Mouse (Mus musculus): ENCODE measurements around the gene Actr1a.

The Actr1a gene

GRCm38 (mm10) chr19:46350168-46350932 lies 45.2 kb downstream of the Actr1a start, which contains the start of gene 2310034G01Rik:
Gene 2310034G01Rik, minus strand, starts transcription at chr19:46350302.
- no peak for DNase-seq (ENCODE audit: low spot score in 2 of 2)

- no peak for DNase-seq (ENCODE audit: low spot score in 2 of 2)
Observed at GRCm38 (mm10) chr19:46349550-46349949, 46.0 kb downstream of the Actr1a start.

DNA sequence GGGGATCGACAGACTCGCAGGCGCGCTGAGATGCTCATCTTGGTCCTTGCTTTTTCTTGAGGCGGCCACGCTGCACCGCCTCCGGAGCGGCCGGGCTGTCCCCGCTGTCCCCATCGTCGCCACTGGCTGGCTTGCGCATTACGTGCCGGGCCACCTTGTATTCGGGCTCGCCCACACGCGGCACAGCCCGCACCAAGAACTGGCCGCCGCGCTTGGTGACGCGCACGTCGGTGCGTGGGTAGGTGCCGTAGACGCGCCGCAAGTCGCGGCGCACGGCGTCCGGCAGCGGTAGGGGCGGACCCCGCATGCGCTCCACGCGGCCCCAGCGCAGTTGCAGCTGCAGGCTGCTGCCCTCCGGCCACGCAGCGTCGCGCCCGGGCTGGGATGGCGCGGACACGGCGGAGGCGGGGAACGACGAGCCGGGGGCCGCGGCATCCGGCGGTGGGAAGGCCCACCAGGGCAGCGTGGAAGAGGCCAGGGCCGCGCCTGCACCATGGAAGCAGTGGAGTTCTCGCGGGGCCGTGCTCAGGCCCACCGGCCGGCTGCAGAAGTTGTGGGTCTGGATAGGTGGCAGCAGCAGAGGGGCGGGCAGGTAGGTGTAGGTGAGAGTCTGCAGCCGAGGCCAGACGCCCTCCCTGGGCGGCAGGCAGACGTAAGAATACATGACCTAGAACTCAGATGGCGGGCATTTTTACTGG lies 46.6 kb downstream of the Actr1a start:
- DNase-seq (ENCODE audit: low spot score in 2 of 2) = peak; percentile 91 to 93

DNA sequence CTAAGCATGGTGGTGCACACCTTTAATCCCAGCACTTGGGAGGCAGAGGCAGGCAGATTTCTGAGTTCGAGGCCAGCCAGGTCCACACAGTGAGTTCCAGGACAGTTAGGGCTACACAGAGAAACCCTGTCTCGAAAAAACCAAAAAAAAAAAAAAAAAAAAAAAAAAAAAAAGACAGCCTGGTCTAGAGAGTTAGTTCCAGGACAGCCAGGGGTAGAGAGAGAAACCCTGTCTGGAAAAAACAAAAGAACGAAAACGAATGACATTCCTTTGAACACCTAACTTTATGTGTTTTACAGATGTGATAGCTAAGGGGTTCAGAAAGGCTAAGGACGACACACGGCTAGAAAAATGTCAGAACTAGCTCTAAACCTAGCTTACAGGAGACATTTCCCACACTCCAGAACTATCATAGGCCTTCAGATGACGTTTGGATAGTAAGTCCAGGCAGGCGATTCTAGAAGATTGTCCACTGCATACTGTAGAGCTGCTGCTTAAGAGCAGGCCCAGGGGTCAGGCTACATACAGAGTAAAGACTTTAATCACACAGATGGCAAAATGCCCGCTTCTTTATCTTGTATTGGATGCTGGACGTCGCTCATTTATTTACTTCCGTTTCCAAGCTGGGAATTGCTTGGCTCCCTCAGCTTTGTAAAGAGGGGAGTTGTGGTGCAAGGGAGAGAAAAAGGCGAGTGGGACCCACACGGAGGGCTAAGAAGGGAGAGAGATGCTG lies 47.4 kb downstream of the Actr1a start:
- no peak for DNase-seq (ENCODE audit: low spot score in 2 of 2)

DNA sequence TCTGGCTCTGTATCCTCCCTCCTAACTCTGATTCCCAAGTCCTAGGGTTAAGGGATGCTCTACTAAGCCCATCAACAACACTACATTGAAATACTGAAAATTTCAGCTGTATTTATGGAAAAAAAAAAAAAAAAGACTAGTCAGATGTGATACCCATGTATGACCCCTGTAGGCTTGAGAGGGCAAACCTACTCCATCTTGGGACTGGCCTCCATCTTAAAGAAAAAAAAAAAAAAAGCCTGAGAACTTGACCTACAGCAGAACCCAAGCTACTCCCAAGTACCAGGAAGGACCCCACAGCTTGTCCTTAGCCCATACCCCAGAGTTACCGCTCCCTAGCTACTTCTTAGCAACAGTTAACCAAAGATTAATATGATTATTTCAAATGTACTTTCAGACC lies 48.4 kb downstream of the Actr1a start:
- DNase-seq (ENCODE audit: low spot score in 2 of 2) = no peak

GRCm38 (mm10) chr19:46344710-46345419 lies 50.7 kb downstream of the Actr1a start:
- DNase-seq (ENCODE audit: low spot score in 2 of 2) = no peak

DNA sequence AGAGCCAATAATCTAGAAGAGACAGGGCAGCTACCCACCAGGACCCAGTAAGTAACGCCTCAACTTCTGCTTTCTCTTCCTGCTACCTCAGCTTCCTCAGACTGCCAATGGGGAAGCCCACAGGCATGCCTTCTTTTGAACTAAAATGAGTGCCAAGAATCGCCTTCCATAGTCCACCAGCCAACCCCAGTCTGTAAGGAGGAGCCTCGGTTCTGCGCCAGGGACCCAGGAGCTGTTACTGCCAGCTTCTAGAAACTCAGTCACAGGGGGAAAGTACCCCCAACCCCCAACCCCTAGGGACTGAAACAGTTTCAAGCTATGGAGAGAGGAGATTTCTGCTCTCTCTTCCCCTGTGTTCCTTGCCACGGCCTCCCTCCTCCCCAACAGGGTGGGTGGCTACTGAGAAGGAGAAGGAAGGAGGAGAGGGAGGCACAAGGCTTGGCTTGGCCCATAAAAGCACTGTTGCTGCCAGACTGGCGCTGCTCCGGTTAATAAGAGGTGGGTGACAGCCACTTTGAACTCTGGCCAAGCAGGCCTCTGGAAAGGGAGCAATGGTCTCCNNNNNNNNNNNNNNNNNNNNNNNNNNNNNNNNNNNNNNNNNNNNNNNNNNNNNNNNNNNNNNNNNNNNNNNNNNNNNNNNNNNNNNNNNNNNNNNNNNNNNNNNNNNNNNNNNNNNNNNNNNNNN lies 56.1 kb downstream of the Actr1a start:
- no peak for DNase-seq (ENCODE audit: low spot score in 2 of 2)

- no peak for DNase-seq (ENCODE audit: low spot score in 2 of 2)
Observed at GRCm38 (mm10) chr19:46338942-46339286, 56.6 kb downstream of the Actr1a start.

- peak; percentile 100 for DNase-seq (ENCODE audit: low spot score in 2 of 2)
Observed at GRCm38 (mm10) chr19:46338331-46338936, 57.1 kb downstream of the Actr1a start, which contains the start of gene Cuedc2. Gene Cuedc2, minus strand, starts transcription at chr19:46338702.

GRCm38 (mm10) chr19:46337719-46338330 lies 57.7 kb downstream of the Actr1a start:
- DNase-seq (ENCODE audit: low spot score in 2 of 2) = no peak

DNA sequence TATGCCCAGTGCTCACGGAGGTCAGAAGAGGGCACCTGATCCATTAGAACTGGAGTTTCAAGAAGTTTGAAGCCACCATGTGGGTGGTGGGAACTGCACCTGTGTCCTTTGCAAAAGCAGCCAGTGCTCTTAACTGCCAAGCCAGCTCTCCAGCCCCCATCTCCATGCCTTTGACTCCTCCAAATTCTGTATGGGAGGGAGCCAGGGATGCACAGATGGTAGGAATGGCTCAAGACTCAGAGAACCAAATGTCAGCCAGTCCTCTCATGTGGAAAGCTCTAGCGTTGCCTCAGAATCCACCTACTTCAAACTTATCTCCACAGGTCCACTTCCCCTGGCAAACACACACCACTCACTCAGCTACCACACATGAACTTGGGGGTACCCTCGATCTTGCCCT lies 61.6 kb downstream of the Actr1a start:
- DNase-seq (ENCODE audit: low spot score in 2 of 2) = no peak

GRCm38 (mm10) chr19:46332721-46333339 lies 62.7 kb downstream of the Actr1a start:
- DNase-seq (ENCODE audit: low spot score in 2 of 2) = no peak

- DNase-seq (ENCODE audit: low spot score in 2 of 2) = no peak
Observed at GRCm38 (mm10) chr19:46331936-46332335, 63.6 kb downstream of the Actr1a start.

DNA sequence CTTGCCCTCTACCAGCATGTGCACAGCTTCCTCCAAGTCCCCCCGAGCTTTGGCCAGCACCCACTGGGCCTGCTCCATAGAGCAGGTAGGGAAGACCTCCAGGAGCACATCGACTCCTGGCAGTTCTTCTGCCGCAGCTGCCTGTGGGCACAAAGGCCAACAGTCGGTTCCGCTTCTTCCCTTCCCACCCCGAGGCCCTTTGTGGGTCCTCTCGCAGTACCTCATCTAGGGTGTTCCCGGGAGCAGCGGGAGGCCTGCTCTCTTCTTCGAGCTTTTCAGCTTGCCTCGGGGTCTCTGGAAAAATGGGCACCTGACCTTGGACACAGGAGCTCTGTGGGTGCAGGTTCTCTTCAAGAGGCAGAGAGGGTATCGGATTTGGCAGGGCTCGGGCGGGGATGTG lies 64.2 kb downstream of the Actr1a start:
- DNase-seq (ENCODE audit: low spot score in 2 of 2) = no peak

- DNase-seq (ENCODE audit: low spot score in 2 of 2) = no peak
Observed at GRCm38 (mm10) chr19:46330696-46331095, 64.9 kb downstream of the Actr1a start.

GRCm38 (mm10) chr19:46329951-46330350 lies 65.6 kb downstream of the Actr1a start:
- peak; percentile 81 to 84 for DNase-seq (ENCODE audit: low spot score in 2 of 2)

GRCm38 (mm10) chr19:46329031-46329641 lies 66.4 kb downstream of the Actr1a start:
- no peak for DNase-seq (ENCODE audit: low spot score in 2 of 2)

GRCm38 (mm10) chr19:46328081-46329030 lies 67.2 kb downstream of the Actr1a start, which contains the start of gene Fbxl15:
Gene Fbxl15, plus strand, starts transcription at chr19:46328184.
- peak; percentile 95 to 96 for DNase-seq (ENCODE audit: low spot score in 2 of 2)

Data from right cerebral cortex, adult 2 months (tissue).